ENCODE assay signal across 1 mouse cellular context in the genomic region with DNA sequence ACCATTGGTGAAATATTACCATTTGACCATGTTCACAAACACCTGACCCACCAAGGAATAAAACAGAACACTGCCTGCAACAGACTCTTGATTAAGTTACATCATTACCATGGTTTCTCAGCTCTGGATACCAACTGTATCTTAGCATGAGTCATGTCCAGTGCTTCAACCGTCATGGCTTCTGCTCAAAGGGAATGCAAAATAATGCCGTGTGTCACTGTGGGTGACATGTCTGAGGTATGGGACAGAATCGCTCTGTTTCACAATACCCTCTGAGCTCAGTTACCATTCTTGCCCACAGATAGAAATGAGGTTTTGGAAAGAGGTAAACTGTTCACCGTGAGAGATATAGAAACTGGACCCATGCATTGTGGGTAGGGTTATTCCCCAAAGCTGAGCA.
TF ChIP-seq lines count a peak whose summit lies in the region.

No protein-coding gene starts in this region.

TF ChIP-seq in CH12.LX, 34 proteins besides CTCF, POLR2A, EP300 and RAD21 (continued from another document):
- no peak for TF ChIP-seq CHD1 (IDR thresholded peaks at IDR 0.05; ENCODE audit: low read depth, low read length)
- no peak for TF ChIP-seq ELF1 (IDR thresholded peaks at IDR 0.05; ENCODE audit: low read depth, low read length)
- 0 out of 2 replicates have a peak, but pooled peaks have one; percentile 49 for TF ChIP-seq MAX (IDR thresholded peaks at IDR 0.05; ENCODE audit: low read length)
- TF ChIP-seq UBTF (IDR thresholded peaks at IDR 0.05; ENCODE audit: low read depth, low read length): no peak
